Mouse (Mus musculus) kidney, postnatal 36 days (tissue): Measurements from ENCODE around the gene Gng4.
"Not testable (repeated sequence)": the region's sequence is repeated elsewhere in the genome, so short reads cannot be mapped to it uniquely, and the experiment has no call there.

Source experiments
- DNase-seq, 2 experiments: peaks; one replicate each; pipeline ENCODE4 v3.0.0; 2021 to 2022; ENCODE audit warnings: mixed read lengths in 2 of 2

The Gng4 gene

GRCm38 (mm10) chr13:13783894-13784419 lies at the start of gene Gng4:
Gene Gng4, plus strand, starts transcription at chr13:13784059.
- peak; percentile 3 to 45 for DNase-seq

- DNase-seq, result no peak
Observed at GRCm38 (mm10) chr13:13739232-13739631, 44.6 kb upstream of the Gng4 start.

- DNase-seq, result no peak
Observed at GRCm38 (mm10) chr13:13745911-13746310, 37.9 kb upstream of the Gng4 start.

- peak in 1 of 2 experiments; percentile 42 for DNase-seq
Observed at GRCm38 (mm10) chr13:13775778-13776494, 7.9 kb upstream of the Gng4 start.

GRCm38 (mm10) chr13:13777052-13777451 lies 6.8 kb upstream of the Gng4 start:
- DNase-seq, result no peak

GRCm38 (mm10) chr13:13777696-13778095 lies 6.2 kb upstream of the Gng4 start:
- DNase-seq, result no peak

- DNase-seq, result no peak
Observed at GRCm38 (mm10) chr13:13778837-13779458, 4.9 kb upstream of the Gng4 start.

- no peak for DNase-seq
Observed at GRCm38 (mm10) chr13:13780271-13780670, 3.6 kb upstream of the Gng4 start.

GRCm38 (mm10) chr13:13781026-13781425 lies 2.8 kb upstream of the Gng4 start:
- DNase-seq, result no peak

GRCm38 (mm10) chr13:13783296-13783695 lies 563 bp upstream of the Gng4 start:
- DNase-seq, result no peak

GRCm38 (mm10) chr13:13784420-13784936 lies 619 bp downstream of the Gng4 start:
- DNase-seq, result peak in 1 of 2 experiments; percentile 25

GRCm38 (mm10) chr13:13784981-13785783 lies 1.3 kb downstream of the Gng4 start:
- DNase-seq, result peak; percentile 7 to 47

- no peak for DNase-seq
Observed at GRCm38 (mm10) chr13:13786971-13787370, 3.1 kb downstream of the Gng4 start.

GRCm38 (mm10) chr13:13788070-13788469 lies 4.2 kb downstream of the Gng4 start:
- no peak for DNase-seq

GRCm38 (mm10) chr13:13791981-13792380 lies 8.1 kb downstream of the Gng4 start:
- DNase-seq, result no peak

- no peak for DNase-seq
Observed at GRCm38 (mm10) chr13:13795166-13795832, 11.4 kb downstream of the Gng4 start.

GRCm38 (mm10) chr13:13796082-13796481 lies 12.2 kb downstream of the Gng4 start:
- DNase-seq, result no peak

- DNase-seq, result not testable (repeated sequence)
Observed at GRCm38 (mm10) chr13:13797816-13798215, 14.0 kb downstream of the Gng4 start.

GRCm38 (mm10) chr13:13798775-13799174 lies 14.9 kb downstream of the Gng4 start:
- no peak for DNase-seq

GRCm38 (mm10) chr13:13808337-13809132 lies 24.7 kb downstream of the Gng4 start:
- DNase-seq, result no peak

- DNase-seq, result no peak
Observed at GRCm38 (mm10) chr13:13810885-13811284, 27.0 kb downstream of the Gng4 start.

- DNase-seq, result no peak
Observed at GRCm38 (mm10) chr13:13818696-13819095, 34.8 kb downstream of the Gng4 start.
